Mouse (Mus musculus): ENCODE data around the gene Pdzrn3. TPM values are rescaled to one million over a fixed set of nuclear protein-coding genes. Genes with fewer than 3 reads are reported as not detected.

Gene Pdzrn3
- polyA plus RNA-seq, 2 experiments from 2014 or later = not detected

DNA sequence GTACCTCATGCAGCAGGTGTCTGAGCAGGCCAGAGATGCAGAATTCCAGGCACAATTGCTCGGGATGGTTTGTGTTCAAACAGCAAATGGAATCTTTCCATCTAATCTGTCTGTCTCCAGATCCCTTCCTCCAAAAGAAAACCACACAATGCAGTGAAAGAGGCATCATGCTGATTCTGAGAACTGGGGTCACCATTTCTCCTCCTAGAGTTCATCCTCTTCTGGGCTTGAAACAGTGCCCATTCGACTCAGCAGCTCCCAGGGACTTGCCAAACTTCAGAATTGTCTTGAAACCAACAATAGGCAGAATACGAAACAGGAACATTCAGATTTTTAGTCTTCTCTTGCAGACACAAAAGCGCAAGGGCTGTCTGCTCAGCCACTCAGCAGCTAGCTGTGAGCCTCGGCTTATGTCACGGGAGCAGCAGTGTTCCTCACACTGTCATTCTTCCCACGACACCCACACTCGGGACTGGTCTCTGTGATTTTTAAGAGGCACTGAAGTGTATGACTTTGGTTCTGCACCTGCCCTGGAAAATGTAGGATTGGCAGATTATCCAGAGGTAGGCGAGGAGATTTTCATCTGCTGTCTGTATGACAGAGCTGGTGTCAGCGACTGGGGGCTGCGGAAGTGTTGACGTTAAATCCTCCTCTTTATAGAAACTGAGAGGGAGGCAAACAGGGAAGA lies 125.6 kb downstream of the Pdzrn3 start:
- no peak for ATAC-seq

DNA sequence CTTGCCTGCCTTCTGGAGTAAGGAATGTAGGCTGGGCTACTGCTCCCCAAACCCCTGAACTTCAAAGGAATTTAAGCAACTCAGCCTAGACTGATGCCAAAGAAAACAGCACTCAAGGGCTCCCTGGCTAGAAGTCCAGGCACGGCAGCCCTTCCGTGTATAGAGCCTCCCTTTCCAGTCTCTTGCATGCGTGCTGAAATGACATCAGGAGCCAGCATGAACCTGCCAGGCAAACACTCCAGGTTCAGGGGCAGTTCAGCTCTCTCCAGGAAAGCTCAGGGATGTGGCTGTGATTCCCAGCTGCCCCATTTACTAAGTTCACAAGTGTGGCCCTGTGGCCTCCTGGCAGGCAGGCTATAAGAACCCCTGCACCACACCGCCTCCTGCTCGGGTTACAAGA lies 126.5 kb downstream of the Pdzrn3 start:
- ATAC-seq = no peak

DNA sequence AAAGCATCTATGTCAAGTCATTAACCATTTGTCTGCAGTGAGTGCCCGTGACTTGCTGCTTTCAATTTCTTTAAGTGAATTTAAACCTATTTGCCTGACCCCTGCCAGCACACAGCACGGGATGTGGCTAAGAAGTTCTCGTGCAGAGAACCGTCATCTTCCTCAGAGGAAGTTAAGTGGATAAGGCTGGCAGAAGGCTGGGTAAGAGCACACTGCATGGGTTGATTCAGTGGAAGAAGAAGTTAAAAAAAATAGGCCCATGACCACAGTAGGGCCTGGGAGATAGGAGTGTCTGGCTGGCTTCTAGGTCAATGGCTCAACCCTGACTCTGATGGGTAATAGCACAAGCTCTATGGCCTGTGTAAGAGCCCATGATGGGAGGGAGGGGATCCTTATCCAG lies 131.6 kb downstream of the Pdzrn3 start:
- no peak for ATAC-seq

DNA sequence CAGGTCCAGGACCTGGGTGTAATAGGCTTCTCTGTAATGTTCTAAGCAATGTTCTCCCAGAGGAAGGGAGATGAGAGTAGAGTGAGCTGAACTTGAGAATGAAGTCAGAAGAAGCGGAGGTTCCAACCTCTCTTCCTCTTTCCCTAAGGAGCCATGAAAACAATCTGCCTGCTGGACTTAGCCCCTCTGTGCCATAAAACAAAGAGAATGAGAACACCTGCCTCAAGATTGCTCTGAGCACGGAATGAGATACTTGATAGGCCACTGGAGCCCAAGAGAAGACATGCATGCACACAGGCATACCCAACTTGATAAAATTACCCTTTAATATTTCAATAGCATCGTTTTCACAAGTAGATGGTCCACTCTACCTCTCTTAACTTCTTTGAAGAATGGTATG lies 133.3 kb downstream of the Pdzrn3 start:
- no peak for ATAC-seq

DNA sequence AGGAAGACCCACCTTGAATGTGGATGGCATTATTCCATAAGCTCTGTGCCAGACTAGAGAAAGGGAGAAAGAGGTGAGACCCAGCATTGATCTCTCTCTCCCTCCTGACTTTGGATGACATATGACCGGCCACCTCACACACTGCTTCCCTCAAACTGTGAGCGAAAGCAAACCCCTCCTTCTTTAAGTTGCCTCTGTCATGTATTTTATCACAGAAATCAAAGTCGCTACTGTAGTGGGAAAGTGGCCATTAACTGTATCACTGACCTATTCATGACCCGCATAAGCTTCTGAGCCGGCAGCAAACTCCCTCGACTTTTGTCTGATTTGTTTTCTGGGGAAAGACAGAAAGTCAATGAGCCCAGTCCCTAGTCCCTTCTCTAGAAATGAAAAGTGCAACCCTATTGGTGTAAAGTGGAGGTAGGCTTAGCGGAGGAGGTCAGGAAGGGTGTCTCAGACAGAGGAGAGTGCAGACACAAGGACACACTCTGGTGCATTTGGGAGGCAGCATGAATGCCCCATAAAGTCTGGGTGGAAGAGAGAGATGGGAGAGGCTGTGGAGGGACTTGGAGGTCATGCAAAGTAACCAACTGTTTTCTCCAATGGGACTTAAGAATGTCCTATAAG lies 134.4 kb downstream of the Pdzrn3 start:
- no peak for ATAC-seq

DNA sequence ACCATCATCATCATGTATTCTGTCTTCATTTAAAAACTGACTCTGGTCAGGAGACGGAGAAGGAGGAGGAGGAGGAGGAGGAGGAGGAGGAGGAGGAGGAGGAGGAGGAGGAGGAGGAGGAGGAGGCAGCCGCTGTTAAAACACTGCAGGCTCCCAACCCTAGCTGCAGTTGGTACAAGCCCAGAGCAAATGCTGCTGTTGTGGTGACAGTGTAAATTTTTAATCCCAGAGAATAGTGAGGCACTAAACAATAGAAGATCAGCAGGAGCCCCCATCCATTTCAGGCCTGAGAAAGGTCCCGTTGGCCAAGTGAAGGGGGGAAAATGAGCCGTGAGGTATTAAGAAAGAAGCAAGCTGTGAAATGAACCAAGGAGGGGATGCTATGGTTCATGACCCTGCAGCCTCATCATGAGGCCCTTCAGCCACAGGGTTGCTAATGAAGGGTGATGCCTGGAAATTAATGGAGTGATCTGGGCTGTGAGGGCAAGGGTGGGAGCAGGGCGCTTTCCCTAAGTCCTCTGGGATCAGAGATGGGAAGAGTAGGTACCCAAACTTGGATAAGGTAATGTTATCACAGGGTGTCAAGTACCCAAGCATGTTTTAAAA lies 141.0 kb downstream of the Pdzrn3 start:
- no peak for ATAC-seq

DNA sequence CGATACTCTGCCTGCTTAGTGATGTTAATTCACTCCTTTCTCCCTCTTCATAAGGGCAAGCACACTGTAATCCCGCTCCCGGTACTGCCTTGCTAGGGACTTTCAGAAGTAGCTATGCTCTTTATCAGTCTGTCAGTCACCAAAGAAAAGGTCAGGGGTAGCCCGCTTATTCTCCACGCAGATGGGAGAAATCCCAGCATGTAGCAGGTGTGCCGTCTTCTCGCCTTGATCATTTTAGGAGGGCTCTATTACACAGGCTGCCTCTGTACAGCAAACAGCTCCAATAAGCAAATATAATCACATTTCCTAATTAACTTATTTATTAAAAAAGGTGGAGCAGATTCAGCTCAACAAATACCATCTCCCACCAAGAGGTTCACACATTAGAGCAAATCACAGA lies 141.5 kb downstream of the Pdzrn3 start:
- ATAC-seq = no peak

DNA sequence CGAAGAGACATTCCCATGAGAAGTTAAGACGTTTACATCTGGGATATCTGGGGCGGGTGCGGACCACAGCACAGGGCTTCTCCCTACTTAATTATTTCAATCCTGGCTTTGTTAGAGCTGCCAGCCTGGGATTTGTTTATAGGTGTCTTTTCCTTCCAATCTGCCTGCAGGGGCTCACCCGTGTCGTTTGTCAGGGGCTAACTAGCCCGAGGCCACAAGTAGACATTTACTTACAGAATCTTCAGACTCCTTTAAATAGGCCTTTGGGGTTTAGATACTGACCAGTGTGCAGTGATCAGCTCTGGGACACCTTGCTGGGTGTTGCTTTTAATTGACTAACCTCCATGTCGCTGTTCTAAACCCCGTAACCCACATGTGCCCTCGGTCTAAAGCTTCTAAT lies 143.3 kb downstream of the Pdzrn3 start:
- ATAC-seq = no peak

DNA sequence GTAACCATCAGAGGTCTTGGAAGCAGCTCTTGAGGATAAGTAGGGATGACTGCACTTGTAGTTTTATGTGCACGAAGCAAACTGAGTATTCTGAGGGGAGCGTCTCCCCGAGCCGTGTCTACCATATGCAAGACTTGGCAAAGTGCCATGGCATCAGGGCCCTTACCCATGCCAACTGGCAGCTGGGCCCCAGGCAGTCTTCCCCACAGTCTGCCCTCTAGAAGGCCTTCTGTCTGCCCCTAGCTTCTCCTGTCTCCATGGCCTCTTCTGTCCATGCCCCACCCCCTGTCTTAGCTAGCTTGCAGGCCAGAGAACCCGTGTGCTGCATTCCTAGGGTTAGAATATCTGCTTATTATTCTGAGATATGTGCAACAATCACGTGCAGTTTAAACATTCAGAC lies 144.0 kb downstream of the Pdzrn3 start:
- ATAC-seq = no peak

DNA sequence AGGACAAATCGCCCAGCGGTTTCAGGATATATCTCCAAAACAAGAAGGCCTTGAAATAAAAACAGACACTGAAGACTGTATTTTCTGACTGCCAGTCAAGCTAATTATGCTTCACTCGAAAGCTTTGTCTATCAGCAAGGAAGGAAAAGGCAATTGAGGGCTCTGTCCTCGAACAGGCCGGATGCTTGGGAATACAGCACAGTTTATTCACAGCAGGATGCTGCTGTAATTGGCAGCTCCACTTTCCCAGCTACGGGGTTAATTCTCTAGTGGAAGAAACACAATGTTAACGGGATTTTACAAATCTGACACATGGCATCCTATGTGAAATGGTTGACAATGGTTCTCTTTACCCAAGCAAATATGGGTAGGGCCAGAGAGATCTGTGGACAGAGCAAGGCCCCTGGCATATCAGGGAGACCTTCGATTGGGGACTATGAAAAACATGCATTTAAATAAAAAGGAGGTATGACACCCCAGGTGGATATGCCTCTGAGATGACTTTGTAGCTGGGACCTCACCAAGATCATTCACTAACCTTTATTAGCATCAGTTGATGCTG lies 150.3 kb downstream of the Pdzrn3 start:
- no peak for ATAC-seq

DNA sequence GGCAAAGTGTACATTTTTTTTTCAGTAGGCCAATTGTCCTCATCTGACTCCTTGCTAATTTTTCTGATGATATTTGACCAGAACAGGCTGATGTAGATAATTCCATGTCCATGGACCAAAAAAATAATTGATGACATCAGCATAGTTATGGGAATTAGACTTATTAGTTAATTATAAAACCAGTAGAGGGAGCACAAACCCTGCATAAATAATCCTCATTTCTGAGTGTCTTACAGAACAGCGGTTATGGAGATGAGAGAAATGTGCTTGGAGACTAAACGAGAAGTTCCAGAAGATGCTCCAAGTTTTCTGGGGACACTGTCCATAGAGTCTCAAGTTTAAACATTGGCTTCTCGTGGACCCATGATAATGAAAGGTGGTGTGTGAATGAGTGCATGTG lies 157.4 kb downstream of the Pdzrn3 start:
- ATAC-seq = no peak

DNA sequence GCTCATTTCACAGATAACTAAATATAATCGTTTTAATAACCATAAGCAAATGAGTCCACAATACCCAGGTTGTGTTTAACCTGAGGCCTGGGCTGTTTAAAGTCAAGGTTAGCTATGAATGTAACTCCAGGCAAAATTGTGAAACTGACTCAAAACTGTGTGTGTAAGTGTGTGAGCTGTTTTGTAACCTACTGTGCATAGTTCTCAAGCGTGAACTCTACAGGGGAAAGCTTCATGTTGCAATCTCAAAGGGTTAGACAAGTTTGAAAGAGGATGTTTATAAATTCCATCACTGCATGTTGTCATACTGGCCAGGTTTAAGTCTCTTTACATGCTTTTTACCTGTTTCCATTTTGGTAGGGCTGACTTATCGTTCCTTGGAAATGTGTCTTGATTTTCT lies 158.7 kb downstream of the Pdzrn3 start:
- no peak for ATAC-seq

DNA sequence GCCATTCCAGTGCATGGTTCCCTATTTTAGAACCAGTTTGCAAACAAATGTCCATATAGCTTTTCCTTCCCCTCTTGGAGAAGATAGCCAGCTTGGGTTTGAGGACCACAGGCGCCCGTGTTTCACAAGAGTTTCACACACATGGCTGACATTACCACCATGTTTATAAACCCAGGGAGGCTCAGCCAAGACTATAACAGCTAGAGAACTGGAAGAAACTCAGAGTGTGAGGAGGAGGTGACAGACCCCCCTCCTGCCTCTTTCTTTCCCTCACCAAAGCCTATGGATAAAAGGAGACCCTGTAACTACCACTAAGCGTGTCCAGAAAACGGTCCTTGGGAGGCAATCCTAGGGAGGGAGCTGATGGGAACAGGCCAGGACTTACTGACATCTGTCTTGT lies 159.5 kb downstream of the Pdzrn3 start:
- no peak for ATAC-seq

DNA sequence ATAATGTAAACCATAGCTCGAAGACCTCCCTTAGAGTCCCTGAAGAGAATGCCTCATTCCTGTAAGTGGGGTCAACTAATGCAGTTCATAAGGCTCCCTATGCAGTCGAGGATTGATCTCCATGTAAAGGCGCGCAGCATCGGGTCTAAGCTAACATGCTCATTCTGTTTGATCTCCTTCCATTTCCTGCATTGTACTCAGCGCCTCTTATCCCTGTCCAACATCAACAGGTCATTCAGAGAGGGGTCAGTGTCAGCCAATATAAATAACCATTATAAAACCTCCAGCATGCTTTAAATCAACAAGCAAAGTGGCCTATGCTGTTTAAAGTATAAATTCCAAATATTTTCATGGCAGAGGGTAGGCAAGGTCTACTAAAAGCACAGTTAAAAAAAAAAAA lies 159.9 kb downstream of the Pdzrn3 start:
- no peak for ATAC-seq

DNA sequence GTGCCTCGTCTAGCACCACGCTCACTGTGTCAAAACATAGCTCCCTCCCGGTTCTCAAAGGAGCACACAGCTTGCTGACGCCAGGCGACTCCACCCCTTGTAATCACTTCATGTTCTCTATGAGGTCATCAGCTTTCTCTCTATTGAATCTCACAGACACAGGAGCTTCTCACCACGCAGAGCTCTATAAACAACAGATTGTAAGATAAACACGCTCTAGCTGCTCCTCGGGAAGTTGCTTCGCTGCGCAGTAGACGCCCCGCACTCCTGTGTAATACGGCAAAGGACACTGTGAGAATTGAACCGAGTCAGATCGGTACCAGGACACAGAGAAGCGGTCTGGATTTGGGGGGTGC lies 162.3 kb downstream of the Pdzrn3 start:
- no peak for ATAC-seq

DNA sequence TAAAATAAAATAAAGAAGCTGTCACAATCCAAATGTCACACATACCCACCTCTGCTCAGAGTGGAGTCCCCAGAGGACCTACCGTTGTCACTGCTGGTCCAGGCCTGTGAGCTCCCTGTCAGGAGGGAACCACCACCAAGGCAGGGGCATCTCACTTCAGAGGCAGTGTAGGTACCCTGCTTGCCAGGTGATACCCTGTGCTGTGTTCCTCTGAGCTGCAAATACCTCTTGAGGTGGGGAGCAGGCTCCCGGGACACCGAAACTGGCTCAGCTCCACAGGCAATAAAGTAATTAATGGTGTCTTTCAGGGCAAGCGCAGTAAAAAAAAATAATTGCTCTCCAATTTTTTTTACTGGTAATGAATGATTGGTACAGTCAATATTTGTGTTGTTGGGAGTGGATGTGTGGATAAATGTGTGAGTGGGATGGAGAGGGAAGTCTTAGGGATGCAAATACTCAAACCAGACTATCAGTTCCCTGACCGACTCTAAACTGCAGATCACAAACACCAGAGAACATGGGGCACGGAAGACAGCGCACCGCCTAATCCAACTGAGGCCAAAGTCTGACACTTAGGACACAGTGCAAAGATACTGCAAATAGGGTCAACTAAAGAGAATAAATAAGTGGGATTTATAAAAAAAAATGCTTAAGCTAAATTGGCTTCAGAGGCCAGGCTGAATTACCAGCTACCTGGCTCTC lies 162.8 kb downstream of the Pdzrn3 start:
- ATAC-seq = no peak

DNA sequence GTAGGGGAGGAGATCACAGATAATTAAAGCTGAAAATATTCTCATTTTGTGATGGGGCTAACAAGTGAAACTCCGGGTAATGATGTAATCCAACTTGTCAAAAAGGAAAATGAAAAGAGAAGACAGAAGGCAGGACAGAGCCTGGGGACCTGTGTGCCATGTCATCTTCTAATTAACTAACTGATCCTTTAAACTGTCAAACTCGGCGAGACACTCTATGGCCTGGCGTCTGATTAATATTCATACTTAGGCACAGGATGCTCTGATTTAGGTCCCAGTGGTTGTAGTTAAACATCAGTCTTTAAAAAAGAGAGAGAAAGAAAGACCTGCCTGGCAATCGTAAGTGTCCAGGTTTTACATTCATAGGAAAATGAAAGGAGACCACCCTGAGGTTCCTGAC lies 164.6 kb downstream of the Pdzrn3 start:
- no peak for ATAC-seq

DNA sequence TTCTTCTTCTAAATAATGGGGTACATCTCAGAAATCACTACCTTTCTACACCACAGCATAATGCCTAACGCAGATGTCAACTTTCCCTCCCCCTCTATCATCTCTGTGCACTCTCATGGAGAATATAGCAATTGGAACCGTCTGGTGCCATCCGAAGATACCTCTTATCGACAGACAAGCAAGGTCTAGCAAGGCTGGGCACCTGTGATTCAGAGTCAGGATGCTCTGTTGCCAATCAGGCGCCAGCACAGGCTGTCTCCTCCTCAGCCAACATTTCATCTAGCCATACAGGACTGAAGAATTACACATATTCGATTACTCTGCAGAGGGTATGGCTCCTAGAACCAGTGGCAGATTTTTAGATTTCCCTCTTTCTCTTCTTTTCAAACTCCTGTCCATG lies 165.6 kb downstream of the Pdzrn3 start:
- no peak for ATAC-seq

DNA sequence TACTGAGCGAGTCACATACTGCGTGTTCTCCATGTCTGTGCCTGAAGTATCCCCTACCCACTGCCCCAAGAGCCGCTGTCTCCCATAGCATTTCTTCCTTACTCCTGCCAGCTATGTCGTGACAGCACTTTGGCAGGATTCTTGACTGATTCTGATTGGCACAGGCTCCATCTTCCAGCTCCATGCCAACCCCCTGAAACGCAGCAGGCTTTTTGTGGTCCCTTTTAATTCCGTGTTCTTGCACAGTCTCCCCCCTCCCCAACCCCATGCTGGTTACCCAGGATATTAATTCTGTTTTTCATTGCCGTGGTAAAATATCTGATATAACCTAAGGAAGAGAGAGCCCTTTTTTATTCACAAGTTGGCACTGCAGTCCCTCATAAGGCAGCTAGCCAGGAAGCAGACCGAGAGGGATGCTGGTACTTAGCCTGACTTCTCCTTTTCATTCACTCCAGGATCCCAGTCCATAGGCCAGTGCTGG lies 166.3 kb downstream of the Pdzrn3 start:
- ATAC-seq = no peak

DNA sequence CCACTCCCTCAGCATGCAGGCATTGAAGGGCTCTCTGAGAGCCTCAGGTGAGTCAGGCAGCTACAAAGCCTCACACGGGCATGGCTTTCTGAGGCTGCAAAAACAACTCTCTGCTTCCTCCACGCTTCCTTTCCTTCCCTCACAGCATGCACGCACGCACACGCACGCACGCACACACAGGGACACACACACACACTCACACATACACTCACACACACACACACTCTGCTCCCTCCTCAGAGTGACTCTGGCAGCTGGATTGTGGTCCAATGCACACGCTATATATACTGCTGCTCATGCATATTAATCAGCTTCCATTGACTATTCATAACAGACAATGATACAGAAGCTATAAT lies 178.8 kb downstream of the Pdzrn3 start:
- no peak for ATAC-seq

DNA sequence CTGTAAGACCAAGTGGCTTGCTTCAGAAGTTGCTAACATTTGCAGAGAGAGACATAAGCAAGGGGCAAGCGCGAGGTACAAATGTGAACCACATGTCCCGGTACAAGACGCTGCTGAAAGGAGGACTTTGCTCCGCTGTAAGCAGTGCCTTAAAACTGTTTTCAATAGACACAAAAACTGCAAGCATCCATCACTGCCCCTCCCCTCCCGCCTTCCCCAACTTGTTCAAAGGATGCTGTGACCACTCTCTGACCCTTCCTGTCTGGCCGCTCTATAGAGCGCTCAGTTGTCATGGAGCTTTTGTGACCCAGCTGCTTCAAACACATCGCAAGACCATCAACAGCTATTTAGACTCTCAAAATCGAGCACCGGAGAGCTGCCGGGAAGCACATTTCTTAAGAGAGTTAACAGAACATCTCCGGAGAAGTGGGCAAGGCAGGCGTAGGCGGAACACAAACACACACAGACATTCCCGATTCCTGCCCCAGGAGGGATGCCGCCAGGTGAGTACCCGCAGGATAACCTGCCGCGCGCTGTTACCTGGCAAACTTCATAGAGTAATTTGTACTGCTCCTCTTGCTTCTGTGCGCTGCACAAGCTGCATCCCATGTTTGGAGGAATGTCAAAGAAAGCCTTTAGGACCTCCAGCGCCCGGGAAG lies 179.3 kb downstream of the Pdzrn3 start:
- no peak for ATAC-seq

DNA sequence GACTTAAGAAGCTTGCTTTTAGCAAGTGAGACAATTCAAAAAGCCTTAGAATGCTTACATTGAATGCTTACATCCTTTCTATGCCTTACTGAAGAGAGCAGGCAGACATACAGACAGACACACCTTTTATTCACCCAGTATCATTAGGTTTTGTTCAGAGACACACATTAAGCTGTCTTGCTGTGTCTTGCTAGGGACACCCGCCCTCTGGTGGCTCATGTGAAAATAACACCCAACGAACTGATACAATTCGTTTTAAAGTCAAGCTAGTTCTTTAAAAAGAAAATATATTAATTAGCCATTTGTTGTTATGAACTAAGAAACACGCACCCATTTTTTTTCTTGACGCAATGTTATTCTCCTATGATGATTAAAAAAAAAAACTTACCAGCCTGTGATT lies 180.1 kb downstream of the Pdzrn3 start:
- no peak for ATAC-seq

DNA sequence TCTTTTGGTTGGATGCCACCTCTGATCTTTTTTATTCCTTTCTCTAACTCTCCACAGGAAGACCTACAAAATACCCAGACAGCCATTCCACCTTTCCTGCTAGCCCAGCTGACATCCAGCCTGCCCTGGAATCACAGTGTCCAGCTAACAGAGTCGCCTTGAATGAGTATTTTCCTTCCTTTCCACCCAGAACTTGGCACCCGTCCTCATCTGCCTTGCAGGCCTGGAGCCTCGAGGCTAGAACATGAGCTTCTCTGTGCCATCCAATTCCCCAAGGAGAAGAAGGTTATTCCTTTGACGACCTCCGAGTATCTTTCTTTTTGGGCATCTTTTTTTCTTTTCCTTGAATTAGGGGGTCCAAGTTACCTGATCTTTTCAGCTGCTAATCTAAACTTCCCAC lies 181.8 kb downstream of the Pdzrn3 start:
- no peak for ATAC-seq
